Mouse (Mus musculus) cerebellum, adult 9-10 months (tissue): ENCODE measurements at regions not wholly inside any gene's neighbourhood (a gene's known extent, or its start where the extent isn't known, plus 50 kb on each side); places are given as distances from the start of the nearest gene placed in this dataset.
"Not testable (repeated sequence)": the region's sequence is repeated elsewhere in the genome, so short reads cannot be mapped to it uniquely, and the experiment has no call there.

Experiments
- DNase-seq: peaks from one replicate; pipeline ENCODE4 v3.0.0; 2022

DNA sequence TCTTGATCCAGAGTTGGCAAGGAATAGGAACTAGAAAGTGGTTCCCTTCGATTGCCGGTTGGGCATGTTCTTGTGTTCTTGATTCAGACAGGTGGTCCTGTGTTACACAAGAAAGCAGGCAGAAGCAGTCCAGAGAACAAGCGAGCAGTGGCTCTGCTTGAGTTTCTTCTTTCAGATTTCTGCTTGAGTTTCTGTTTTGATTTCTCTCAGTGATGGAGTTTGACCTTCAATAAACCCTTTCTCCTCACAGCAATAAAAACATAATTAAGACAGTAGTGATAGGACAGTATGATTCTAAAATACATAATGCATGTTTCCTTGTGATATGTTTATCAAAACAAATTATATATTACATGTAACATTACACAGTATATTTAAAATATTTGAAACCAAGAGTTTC lies 59.1 kb downstream of the Klf6 start:
- no peak for DNase-seq

DNA sequence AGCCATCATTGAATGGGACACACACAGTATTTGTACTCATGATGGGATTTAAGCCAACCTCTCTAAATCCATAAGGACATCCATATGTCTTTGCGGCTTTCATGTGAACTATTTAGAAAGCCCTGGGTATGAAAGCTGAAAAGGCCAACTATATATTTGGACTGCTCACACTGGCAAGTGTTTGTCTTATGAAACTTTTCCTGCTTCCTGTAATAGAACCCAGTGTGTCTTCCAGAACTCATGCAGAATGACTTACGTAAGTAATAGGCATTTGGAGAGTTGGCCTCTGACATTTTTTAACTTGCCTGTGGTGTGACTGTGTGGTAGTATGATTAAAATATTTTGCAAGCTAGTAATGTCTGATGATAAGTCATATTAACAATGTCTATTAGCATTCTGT lies 70.2 kb downstream of the Klf6 start:
- no peak for DNase-seq

DNA sequence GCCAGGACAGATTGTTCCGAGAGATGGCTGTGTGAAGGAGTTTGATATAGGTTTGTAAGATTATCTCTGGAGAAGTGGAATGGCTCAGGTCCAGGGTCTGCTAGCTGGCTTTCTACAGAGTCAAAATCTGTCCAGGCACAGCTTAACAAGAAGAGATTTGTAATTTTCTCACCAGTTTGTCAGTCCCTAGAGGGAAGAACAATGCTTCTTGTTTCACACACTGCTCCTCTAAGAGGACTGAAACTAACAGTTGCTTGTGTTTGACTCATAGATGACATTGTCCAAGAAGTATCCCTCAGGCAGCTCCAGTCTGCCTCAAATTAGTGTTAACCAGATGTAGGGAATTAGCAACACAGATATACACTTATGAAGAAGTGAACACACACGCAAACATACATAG lies 76.2 kb downstream of the Klf6 start:
- DNase-seq = no peak

DNA sequence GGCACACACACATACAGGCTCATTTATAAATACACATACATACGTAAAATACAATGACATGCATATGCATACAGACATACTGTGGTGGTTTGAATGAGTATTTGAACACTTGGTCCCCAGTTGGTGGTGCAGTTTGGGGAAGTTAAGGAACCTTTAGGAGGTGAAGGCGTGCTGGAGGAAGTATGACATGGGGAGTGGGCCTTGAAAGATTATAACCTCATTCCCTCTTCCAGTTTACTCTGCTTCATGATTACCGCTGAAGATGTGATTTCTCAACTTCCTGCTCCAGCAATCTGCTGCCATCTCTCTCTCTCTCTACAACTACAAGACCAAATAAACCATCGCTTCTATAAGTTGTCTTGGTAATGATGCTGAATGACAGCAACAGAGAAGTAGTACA lies 76.7 kb downstream of the Klf6 start:
- DNase-seq = no peak

DNA sequence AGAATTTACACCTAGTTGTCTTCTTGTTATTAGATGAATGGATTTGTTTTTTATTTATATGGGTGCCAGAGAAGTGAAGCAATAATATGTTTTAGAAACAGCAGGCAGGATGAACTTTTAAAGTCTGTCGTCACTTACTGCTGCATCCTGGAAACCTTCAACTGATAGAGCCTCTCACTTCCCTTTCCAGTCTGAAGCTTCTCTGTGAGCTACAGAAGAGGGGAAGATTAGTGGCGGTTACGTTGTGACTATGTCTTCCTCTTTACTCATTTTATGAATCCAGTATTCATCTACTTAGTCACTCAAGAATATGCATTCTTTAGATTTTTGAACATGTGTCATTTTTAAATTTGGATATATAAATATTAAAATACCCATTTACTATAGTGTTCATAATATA lies 78.1 kb downstream of the Klf6 start:
- DNase-seq = no peak

DNA sequence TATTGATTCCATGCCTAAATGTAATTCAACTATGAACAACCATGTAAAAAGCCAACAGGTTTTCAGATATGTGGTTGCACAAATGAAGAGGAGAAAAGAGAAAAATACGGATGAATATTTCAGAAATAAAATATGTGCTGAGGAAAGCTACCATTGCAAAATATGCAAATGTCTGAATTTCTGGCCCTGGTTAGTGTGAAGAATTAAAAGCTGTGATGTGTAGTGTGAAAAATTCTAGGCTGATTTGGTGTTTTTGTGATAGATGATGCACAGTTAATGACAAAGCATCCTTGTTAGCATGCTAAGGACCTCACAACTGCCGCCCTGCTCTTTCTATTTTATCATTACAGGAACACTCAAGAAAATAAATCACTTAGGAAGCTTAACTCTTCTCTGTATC lies 91.6 kb downstream of the Klf6 start:
- no peak for DNase-seq

DNA sequence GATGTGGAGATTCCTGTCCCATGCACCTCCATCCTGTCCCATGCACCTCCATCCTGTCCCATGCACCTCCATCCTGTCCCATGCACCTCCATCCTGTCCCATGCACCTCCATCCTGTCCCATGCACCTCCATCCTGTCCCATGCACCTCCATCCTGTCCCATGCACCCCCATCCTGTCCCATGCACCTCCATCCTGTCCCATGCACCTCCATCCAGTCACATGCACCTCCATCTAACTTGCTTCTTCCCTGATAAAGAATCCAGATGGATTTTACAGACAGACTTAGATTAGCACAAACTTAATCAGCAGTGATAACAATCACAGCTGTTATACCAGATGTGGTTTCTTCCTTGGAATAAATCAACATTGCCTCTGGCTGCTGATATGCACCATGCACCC lies 93.8 kb downstream of the Klf6 start:
- not testable (repeated sequence) for DNase-seq

DNA sequence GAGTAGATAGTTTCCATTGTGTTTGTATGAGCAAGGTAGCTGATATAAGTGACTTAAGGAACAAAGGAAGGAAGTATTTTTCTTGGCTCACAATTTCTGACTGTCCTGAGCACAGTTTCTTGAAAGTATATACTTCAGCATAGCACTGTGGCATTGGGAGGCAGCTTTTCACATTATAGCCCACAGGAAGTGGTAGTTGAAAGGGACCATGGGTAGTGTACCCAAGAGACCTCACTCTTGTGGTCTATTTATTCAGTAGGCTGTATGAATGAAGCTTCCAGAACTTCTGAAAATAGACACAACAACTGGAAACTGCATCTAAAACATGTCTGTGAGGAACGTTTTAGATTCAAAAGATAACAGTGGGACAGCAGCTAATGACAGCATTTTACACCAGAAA lies 94.9 kb downstream of the Klf6 start:
- no peak for DNase-seq

DNA sequence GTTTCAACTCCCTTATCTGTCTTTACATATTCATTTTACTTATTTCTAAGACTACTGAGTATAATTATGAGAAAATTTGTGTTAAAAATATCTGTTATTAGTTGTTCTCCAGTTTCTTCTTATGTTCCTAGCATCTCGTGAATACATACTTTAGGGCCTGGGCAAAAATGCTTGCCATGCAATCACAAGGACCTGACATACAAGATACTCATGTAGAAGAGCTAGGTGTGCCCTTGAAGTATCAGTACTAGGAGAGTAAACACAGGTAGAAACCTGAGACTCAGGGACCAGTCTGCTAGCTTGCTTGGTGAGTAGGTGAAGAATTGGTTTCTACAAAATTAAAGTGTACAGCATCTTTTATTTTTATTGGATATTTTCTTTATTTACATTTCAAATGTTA lies 101.7 kb downstream of the Klf6 start:
- no peak for DNase-seq

DNA sequence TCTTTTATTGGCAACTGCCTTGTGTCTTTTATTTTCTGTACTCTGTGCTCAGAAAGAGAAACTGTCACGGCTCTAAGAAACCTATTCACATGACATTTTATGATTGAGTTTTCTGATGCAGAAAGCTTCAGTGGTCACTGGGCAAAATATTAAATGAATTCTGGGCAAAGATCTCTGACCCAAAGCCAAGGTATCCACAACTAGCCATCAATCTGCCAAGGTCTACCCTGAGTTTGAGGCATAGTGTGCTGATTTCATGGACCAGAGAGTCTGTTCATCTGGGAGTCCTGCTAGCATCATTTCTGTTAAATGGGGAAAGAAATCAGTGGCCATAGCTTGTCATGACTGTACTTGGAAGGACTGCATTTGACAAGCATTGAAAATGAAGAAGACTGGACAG lies 103.3 kb downstream of the Klf6 start:
- DNase-seq = no peak

DNA sequence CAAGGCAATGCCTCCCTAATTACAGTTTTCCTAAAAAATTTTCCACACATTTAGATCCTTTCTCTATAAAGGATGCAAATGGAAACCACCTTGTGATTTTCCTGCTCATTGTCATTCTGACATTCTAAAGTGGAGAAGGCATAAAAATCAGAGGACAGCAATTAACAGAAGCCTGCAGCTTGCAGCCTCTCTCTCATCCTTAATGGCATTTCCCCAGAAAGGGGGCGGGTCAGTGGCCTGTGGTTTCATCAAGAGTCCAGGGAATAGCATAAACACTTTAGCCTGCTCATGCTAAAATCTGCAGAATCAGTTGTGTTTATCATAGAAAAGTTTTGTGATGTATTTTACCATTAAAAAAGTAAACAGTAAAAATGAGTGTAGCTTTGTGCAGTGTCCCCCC lies 117.3 kb downstream of the Klf6 start:
- DNase-seq = no peak

DNA sequence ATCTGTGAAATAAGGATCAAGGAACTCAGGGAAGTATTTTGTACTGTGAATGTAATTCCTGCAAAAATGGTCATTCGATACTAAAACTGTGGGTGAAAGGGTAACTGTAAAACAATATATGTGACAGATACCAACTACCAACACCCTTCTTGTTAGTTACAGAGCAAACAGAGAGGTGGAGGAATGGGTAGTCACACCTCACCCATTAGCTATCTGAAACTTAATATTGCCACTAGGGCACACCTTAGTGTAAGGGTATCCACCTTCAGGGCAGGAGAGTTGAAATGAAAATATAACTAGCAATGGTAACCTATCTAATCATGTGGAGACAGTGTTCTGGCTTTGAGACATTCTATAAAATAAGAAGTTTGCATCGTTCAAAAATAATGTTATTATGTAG lies 126.2 kb downstream of the Klf6 start:
- no peak for DNase-seq

DNA sequence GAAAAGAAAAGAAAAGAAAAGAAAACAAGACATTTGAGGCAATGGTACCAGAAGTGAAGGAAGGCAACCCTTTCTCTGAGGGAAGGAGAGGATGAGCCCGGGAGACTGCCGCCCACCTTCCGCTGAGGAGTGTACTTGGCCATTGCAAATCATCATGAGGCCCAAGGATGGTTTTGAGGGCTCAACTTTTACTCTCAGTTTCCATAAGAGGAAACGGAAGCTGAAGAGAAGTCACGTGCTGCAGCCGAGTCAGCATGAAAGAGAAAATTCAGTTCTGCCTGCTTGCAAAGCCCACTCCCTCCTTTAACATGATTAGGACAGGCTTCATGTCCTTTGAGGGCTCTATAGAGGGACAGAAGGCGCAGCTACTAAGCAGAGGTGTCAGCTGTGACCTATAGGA lies 127.1 kb downstream of the Klf6 start:
- DNase-seq = no peak

DNA sequence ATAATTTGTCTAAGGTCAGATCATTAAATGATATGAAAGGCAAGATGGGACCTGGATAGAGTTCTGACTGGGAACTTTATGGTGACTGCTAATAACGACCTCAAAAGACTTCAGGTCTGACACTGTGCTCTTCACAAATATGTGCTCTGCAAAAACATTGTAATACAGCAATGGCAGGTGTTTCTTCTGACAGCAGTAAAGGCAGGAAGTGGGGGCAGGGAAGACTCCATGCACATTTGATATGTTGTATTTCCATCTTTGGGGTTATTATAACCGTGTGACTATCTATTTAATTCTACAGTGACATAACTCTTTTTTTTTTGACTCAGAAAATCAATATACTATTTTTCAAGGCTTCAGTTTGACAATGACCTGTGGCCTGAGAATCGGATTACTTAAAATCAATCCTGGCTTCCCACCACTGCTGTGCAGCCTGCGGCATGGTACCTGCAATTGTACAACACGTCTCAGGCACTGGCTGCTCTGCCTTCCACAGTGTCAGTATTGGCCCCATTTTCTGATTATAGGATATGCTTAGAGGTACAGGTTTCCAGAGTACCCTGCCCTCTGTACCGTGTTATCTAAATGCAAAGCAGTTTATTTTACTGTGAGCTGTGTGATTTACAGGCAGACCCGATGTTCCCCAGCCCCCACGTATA lies 139.4 kb downstream of the Klf6 start:
- DNase-seq = no peak

DNA sequence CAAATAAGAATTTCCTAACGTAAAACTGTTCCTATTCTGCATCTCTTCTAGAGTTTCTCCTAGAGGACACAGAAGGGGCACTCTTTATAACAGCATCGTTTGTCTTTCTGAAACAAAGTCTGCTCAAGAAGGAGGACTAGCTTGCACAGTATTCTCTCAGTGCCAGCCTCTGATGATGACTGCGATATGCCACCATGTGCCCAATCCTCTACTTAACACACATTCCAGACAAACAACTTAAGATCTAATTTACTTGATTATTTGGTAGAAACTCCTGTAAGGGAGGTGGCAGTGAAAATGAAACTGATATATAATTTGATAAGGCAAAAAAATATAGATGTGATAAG lies 139.9 kb downstream of the Klf6 start:
- no peak for DNase-seq

DNA sequence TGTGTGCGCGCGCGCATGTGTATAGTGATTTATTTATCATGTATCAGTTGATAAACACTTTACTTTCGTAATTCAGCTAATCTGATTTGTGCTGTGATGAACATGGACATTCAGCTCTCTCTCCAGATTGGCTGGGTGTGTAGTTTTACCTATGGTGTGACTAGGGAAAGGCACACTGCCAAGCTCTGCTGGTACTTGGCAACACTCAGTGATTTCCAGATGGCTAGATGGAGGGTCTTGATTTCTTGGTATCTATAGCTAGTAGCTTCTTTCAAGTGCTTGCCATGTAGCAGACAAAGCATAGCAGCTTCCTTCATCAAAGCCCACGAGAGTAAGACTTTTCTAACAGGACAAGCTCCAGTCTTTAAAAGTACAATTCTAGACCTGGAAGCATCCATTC lies 144.6 kb downstream of the Klf6 start:
- no peak for DNase-seq

DNA sequence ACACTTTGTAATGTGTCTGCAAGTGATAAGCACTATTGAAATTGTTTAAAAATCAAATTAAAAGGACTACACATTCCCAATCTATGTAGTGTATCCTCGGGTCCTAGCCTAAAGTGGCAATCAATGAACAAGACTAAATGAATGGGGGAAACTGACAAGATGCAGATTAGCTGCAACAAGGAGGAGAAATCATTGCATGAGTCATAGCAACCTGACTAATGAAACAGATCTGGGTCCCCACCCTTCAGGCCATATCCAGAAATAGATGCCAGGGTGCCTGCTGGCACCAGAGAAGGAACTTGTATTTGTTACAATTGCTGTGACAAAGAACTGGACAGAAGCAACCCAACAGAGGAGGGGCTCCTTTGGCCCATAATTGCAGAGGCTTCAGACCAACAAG lies 148.4 kb downstream of the Klf6 start:
- no peak for DNase-seq

DNA sequence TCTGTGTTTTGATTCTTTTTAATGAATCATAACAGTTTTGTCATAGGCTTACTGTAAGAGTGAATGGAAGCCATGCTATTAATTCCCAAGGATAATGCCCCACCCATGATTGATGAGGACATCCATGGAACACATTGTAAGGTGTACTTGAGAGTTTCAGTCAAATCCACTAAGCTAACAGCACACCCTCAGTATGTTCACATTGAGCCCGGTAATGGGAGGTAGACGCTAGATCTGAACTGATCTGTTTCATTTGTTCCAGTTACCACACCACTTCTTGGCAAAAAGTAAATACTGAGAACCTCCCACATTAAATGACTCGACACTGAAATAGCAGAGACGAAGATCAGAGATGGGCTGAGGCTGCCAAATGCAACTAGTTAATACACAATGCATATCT lies 165.9 kb downstream of the Klf6 start:
- no peak for DNase-seq

DNA sequence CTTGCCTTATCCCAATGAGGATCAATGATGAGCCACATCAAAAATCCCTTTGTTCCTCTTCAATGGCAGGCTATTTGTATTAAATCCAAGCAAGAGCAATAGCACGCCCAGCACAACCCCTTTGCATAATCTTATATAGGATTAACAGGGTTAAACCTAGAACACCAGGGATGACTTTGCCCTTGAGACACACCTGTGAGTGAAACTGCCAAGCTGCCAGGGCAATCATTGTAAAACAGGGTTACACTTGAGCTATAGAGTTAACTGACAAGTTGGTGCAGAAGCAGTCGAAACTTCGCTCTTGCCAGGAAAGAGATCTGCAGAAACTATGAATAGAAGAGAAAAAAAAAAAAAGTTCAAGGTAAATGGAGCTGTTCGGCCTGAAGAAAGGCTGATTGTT lies 167.6 kb downstream of the Klf6 start:
- DNase-seq = no peak

DNA sequence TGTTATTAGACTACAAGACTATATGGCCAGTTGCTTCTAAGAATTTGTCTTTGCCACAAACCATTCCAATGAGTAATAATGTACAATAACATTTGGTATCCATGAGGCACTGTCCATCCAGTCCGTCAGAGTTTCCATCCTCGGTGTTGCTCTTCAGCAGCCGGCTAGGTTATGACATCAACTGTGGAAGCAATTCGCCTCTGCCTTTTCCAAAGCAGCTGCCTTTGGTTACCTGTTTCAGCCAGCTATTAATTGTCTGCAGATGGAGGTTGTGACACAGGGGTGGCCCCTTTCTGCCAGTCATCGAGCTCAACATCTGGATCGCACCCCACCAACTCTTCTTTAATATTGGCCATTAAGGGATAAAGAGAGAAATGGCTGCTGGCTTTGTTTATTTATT lies 168.2 kb downstream of the Klf6 start:
- DNase-seq = no peak

DNA sequence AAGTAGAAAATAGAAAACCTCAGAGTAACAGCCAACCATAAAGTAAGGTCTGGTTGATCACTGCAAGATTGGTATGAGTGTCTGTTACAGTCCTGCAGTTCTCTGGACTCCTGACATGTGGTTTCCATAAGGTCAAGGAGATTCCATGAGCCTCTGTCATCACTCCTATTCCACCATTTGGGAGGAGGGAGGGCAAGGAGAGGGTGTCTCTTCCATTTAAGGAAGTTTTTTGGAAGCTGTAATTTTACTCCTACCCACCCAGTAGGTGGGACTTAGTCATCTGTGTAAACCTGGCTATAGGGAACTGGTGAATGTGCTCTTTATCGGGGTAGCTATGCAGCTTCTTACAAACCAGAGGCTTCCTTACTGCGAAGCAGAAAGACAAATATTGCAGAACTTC lies 168.8 kb downstream of the Klf6 start:
- DNase-seq = no peak

DNA sequence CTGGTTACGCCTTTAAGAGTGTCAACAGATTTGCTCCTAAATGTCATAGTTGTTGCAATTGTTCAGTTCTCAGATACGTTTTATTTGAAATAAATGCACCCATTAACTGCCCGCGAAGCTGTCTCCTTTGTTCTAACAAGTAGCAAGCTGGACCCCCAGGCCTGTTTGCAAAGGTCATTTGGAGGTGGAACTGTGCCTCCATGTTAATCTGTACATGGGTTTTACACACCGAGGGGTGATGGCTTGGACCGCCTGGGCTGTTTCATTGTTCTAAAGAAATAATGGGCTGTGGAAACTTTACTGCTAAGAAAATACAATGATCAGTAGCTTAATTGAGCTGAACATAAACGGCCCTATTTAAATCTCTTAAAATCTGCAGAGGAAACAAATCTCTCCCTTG lies 178.8 kb downstream of the Klf6 start:
- DNase-seq = no peak

DNA sequence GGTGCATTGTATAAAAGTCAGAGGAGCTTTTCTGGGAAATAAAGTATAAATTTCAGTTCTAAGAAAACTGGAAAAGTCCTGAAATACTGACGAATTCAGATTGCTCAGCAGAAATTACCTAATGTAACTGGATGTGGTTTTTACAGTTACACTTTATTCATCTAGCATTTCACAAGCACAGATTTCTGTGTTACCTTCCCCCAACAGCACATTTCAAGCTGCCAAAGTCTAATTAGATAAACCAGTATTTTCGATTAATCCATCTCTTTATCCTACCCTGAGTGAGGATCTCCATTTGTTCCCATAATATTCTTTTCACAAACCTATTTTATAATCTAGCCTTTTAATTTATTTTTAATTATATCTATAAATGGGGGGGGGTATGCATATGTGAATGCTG lies 179.4 kb downstream of the Klf6 start:
- no peak for DNase-seq

DNA sequence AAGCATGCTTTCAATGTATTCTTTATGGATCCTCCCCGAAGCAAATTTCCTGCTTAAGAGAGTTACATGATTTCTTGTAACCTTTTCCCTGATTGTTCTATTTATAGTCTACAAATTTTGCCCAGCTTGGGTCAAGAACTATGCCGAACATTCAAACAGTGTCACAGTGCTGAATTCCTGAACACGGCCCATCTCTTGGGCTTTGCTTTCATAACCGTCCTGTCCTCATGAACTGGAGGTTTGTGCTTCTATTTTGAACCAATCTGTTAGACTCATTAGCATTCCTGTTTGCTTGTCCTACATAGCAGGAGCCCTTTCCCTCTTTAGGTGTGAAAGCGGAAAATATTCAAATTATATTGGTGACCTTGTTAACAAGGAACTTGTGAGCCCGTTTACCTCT lies 181.2 kb downstream of the Klf6 start:
- peak; percentile 2 for DNase-seq

DNA sequence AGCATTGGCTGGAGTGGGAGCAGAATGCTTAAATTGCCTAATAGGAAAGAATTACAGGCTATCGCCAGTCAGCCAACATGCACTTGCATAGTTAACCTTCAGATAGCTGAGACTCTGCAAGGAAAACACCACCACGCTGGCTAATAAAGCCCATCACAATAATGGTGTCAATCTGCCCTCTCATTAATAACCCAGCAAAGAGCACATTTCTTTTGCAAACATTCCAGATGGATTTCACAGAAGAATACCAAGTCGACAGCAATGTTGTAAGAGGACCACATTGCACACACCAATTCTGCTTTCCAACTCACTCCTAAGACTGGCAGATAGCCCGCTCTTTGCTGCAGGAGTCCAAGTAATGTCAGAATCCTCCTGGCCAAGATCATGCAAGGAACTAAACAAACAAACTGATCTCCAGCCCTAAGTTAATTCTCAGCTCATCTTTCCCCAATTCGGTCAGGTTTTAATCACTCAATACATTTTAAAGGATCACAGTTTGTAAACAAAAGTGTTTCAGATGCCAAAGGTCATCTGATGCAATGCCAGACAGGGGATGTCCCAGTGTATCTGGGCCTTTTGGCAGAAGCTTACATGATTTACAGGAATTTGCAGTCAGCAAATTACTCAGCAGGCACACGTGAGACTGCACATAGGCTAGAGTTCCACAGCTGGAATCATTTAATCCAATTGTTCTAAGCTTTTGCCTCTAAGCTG lies 198.4 kb downstream of the Klf6 start:
- no peak for DNase-seq
